12 mouse cellular contexts compared by ENCODE assay signal in the genomic region with DNA sequence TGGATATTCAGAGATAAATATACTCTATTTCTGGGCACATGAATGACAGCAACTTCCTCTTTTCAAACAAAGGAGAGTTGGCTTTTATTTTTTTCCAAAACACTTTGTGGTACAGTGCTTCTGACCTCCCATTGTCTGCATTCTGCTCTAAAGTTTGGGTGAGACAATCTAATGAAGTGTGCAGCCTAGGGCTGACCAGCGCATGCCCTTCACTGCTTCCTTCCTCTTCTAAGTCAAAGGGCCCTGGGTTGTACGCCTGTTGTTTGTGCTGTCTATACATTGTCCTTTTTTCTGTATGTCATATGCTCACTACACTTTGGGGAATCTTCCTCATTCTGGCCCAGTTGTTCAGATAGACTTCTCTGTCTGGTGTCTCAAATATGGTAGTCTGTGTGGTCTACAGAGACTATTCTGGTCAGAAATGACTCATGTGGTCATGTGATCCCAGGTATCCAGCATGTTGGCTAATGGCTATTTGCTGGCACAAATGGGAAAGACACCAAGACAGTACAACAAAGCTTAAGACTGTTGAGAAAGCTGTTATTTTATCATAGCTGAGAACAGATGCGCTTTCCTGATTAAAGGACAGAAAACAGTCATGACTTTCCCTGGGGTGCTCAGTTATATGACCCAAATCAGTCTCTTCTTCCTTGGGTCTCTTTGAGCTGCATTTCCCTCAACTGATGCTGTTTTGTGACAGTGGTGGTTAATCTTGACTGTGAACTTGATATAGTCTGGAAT.
A peak's percentile ranks its signal among the peaks of the same experiment; 100 is the strongest.
DNase-seq lines count a peak whose midpoint lies in the region; ATAC-seq lines count a peak whose summit lies in the region.
"Had no signal": no experiment of that assay in that cellular context is flagged by ENCODE, and none has a peak within 500 bp of the region (broad histone marks: within the 10 kb centered on the region; RNA-seq: fewer than 3 reads in every experiment).

No protein-coding gene starts in this region.

- no peaks in the 10 kb centered on the region for H3K27me3 ChIP-seq in heart, embryonic 13.5 days (replicated peaks)
- H3K27me3 ChIP-seq in liver, embryonic 12.5 days (replicated peaks): no peaks in the 10 kb centered on the region
- H3K27me3 ChIP-seq: embryonic facial prominence, embryonic 13.5 days; forebrain, embryonic 15.5 days; limb, embryonic 12.5 days had no signal

- no peak overlapping the region for H3K4me3 ChIP-seq in heart, embryonic 13.5 days
- H3K4me3 ChIP-seq in liver, embryonic 12.5 days: no peak overlapping the region
- H3K4me3 ChIP-seq: embryonic facial prominence, embryonic 13.5 days; forebrain, embryonic 15.5 days; limb, embryonic 12.5 days had no signal

- H3K4me1 ChIP-seq in heart, embryonic 13.5 days: peaks cover 11% of the 10 kb centered on the region; the same call in 1 of the 2 replicates
- peaks cover 18% of the 10 kb centered on the region for H3K4me1 ChIP-seq in liver, embryonic 12.5 days
- H3K4me1 ChIP-seq: embryonic facial prominence, embryonic 13.5 days; forebrain, embryonic 15.5 days; limb, embryonic 12.5 days had no signal

- no peak for ATAC-seq in heart, embryonic 13.5 days (ENCODE audit: extremely low read depth, insufficient number of reproducible peaks, low FRiP score, low TSS enrichment)
- peak; percentile 35; the same call in 1 of the 2 replicates for ATAC-seq in liver, embryonic 12.5 days
- peak; percentile 87 for ATAC-seq in neutrophil, adult 5-6 weeks (ENCODE audit: extremely low read depth, insufficient number of reproducible peaks, low FRiP score, poor library complexity, severe bottlenecking)
- ATAC-seq: forebrain, embryonic 15.5 days had no signal

- H3K4me2 ChIP-seq in heart, embryonic 13.5 days: no peak overlapping the region
- H3K4me2 ChIP-seq in liver, embryonic 12.5 days: no peak overlapping the region
- H3K4me2 ChIP-seq: embryonic facial prominence, embryonic 13.5 days; forebrain, embryonic 15.5 days; limb, embryonic 12.5 days had no signal

- no peak overlapping the region for H3K9ac ChIP-seq in heart, embryonic 13.5 days
- no peak overlapping the region for H3K9ac ChIP-seq in liver, embryonic 12.5 days
- H3K9ac ChIP-seq: embryonic facial prominence, embryonic 13.5 days; forebrain, embryonic 15.5 days; limb, embryonic 12.5 days had no signal

- no peaks in the 10 kb centered on the region for H3K36me3 ChIP-seq in heart, embryonic 13.5 days
- H3K36me3 ChIP-seq in liver, embryonic 12.5 days: no peaks in the 10 kb centered on the region
- H3K36me3 ChIP-seq: embryonic facial prominence, embryonic 13.5 days; forebrain, embryonic 15.5 days; limb, embryonic 12.5 days had no signal

- DNase-seq in heart, postnatal 25 days (ENCODE audit: low spot score): no peak
- peak; percentile 13 to 15 for DNase-seq in spleen, adult 18-20 months
- DNase-seq in spleen, postnatal 14 days (ENCODE audit: low spot score in 2 of 2): no peak
- DNase-seq in cerebellum, adult 9-10 months: no peak
- no peak for DNase-seq in ovary, adult 18-20 months (ENCODE audit: low spot score)
- DNase-seq: kidney, adult 2 months had no signal

- intact Hi-C loops in heart, postnatal 25 days (cut with DNase I): no loop called here

- H3K9me3 ChIP-seq in heart, embryonic 13.5 days: no peaks in the 10 kb centered on the region
- no peaks in the 10 kb centered on the region for H3K9me3 ChIP-seq in liver, embryonic 12.5 days (replicated peaks)
- H3K9me3 ChIP-seq: embryonic facial prominence, embryonic 13.5 days; forebrain, embryonic 15.5 days; limb, embryonic 12.5 days had no signal

- peak overlapping the region; percentile 17; the same call in 1 of the 2 replicates for H3K27ac ChIP-seq in heart, embryonic 13.5 days (replicated peaks)
- peak overlapping the region; percentile 12; the same call in 1 of the 2 replicates for H3K27ac ChIP-seq in liver, embryonic 12.5 days
- H3K27ac ChIP-seq: embryonic facial prominence, embryonic 13.5 days; forebrain, embryonic 15.5 days; limb, embryonic 12.5 days had no signal

- WGBS in heart, embryonic 13.5 days: 76% methylated on average over 3 of the region's 3 CpGs
- 61% methylated on average over 3 of the region's 3 CpGs for WGBS in liver, embryonic 12.5 days (ENCODE audit: insufficient replicate concordance)

Comparison
In these comparisons a context has a peak if more than half of its experiments do, and no peak if none do; other contexts are left out.
1. DNase-seq: peak in spleen, adult 18-20 months (2 of 2); none in heart, postnatal 25 days (single experiment), spleen, postnatal 14 days (0 of 2), cerebellum, adult 9-10 months (single experiment) and ovary, adult 18-20 months (single experiment).